In genomic region chr4:48586099-48586821, GRCm38 (mm10) we compare ENCODE assay signal across 8 mouse cellular contexts. TPM values are rescaled to one million over a fixed set of nuclear protein-coding genes. Genes with fewer than 3 reads are reported as not detected.
DNase-seq lines count a peak whose midpoint lies in the region; ATAC-seq and TF ChIP-seq lines count a peak whose summit lies in the region.

No protein-coding gene starts in this region.

- 22% methylated on average over 12 of the region's 12 CpGs for WGBS in cerebellum, adult 2 months
- 2% methylated on average over 12 of the region's 12 CpGs for WGBS in heart, embryonic 13.5 days
- 2% methylated on average over 12 of the region's 12 CpGs for WGBS in midbrain, embryonic 12.5 days

- DNase-seq in layer of hippocampus, adult 11-12 months (ENCODE audit: low spot score): peak; percentile 36
- no peak for DNase-seq in layer of hippocampus, adult 9-10 months (ENCODE audit: low spot score)
- DNase-seq in cerebellum, adult 2 months: peak in 1 of 2 experiments; percentile 14
- DNase-seq in layer of hippocampus, adult 9-11 months: peak; percentile 53
- DNase-seq in testis, postnatal 10 days (ENCODE audit: low spot score): peak; percentile 65
- DNase-seq in frontal cortex, postnatal 25 days (ENCODE audit: low spot score in 2 of 2): no peak

- TF ChIP-seq POLR2A in cerebellum, adult 2 months (IDR thresholded peaks at IDR 0.05; ENCODE audit: borderline replicate concordance, insufficient read depth, low read length): no peak

- peak overlapping the region; percentile 52 for H3K4me3 ChIP-seq in cerebellum, adult 2 months (replicated peaks; ENCODE audit: insufficient read depth, low read depth, low read length)
- H3K4me3 ChIP-seq in heart, embryonic 13.5 days: peak overlapping the region; percentile 77
- peak overlapping the region; percentile 99 for H3K4me3 ChIP-seq in midbrain, embryonic 12.5 days

- peaks cover 2% of the 10 kb centered on the region; the same call in 1 of the 2 replicates for H3K27me3 ChIP-seq in cerebellum, adult 2 months (ENCODE audit: control insufficient read depth, insufficient read depth, low read length)
- H3K27me3 ChIP-seq in heart, embryonic 13.5 days (replicated peaks): no peaks in the 10 kb centered on the region
- no peaks in the 10 kb centered on the region for H3K27me3 ChIP-seq in midbrain, embryonic 12.5 days

- H3K27ac ChIP-seq in cerebellum, adult 2 months (ENCODE audit: insufficient read depth, low read length): no peak overlapping the region
- peak overlapping the region; percentile 90 for H3K27ac ChIP-seq in heart, embryonic 13.5 days (replicated peaks)
- H3K27ac ChIP-seq in midbrain, embryonic 12.5 days (replicated peaks): peak overlapping the region; percentile 100

- peak overlapping the region; percentile 80 for H3K4me2 ChIP-seq in heart, embryonic 13.5 days
- H3K4me2 ChIP-seq in midbrain, embryonic 12.5 days (replicated peaks): peak overlapping the region; percentile 68

- H3K9me3 ChIP-seq in heart, embryonic 13.5 days: 0 out of 2 replicates have a peak, but pooled peaks cover 6% of the 10 kb centered on the region
- no peaks in the 10 kb centered on the region for H3K9me3 ChIP-seq in midbrain, embryonic 12.5 days

- peaks cover 5% of the 10 kb centered on the region; the same call in 1 of the 2 replicates for H3K4me1 ChIP-seq in cerebellum, adult 2 months (ENCODE audit: control insufficient read depth, insufficient read depth, low read length)
- H3K4me1 ChIP-seq in heart, embryonic 13.5 days: peaks cover 22% of the 10 kb centered on the region
- peaks cover 33% of the 10 kb centered on the region for H3K4me1 ChIP-seq in midbrain, embryonic 12.5 days

- 0 out of 2 replicates have a peak, but pooled peaks have one; percentile 42 for ATAC-seq in heart, embryonic 13.5 days (ENCODE audit: extremely low read depth, insufficient number of reproducible peaks, low FRiP score, low TSS enrichment)
- peak; percentile 45 for ATAC-seq in midbrain, embryonic 12.5 days (ENCODE audit: low FRiP score, low read depth)

- TF ChIP-seq CTCF in cerebellum, adult 2 months (IDR thresholded peaks at IDR 0.05; ENCODE audit: borderline replicate concordance, insufficient read depth, low read depth, low read length): no peak

- H3K36me3 ChIP-seq in heart, embryonic 13.5 days: peaks cover 3% of the 10 kb centered on the region; the same call in 1 of the 2 replicates
- 0 out of 2 replicates have a peak, but pooled peaks cover 8% of the 10 kb centered on the region for H3K36me3 ChIP-seq in midbrain, embryonic 12.5 days

- peak overlapping the region; percentile 98 for H3K9ac ChIP-seq in heart, embryonic 13.5 days
- peak overlapping the region; percentile 99 for H3K9ac ChIP-seq in midbrain, embryonic 12.5 days (replicated peaks)

RNA-seq across cellular contexts. Expression of gene Tmeff1, which starts 1.3 kb away (rescaled TPM):
- polyA plus RNA-seq in cerebellum, adult 2 months (2012; rRNA removed): 60.1 and 74.5 TPM in 2 replicates
- polyA plus RNA-seq in heart, embryonic 13.5 days (2015; fragmentation: Nextera tagmentation; extraction: Ambion mirVana): 30.2 and 30.7 TPM in 2 replicates
- 268 and 311 TPM in 2 replicates for polyA plus RNA-seq in midbrain, embryonic 12.5 days (2016; fragmentation: Nextera tagmentation; extraction: Ambion mirVana)

RNA-seq across cellular contexts. Expression of gene Msantd3, which starts 46.5 kb away (rescaled TPM):
- polyA plus RNA-seq in cerebellum, adult 2 months (2012; rRNA removed): 16.3 and 17.7 TPM in 2 replicates
- 21.6 and 21.7 TPM in 2 replicates for polyA plus RNA-seq in heart, embryonic 13.5 days (2015; fragmentation: Nextera tagmentation; extraction: Ambion mirVana)
- polyA plus RNA-seq in midbrain, embryonic 12.5 days (2016; fragmentation: Nextera tagmentation; extraction: Ambion mirVana): 65.5 and 68.0 TPM in 2 replicates

Comparison
In these comparisons a context has a peak if more than half of its experiments do, and no peak if none do; other contexts are left out.
1. DNase-seq: peak in layer of hippocampus, adult 11-12 months (single experiment), layer of hippocampus, adult 9-11 months (single experiment) and testis, postnatal 10 days (single experiment); none in layer of hippocampus, adult 9-10 months (single experiment) and frontal cortex, postnatal 25 days (0 of 2).
2. Peak in every context shown above with its lines, with median percentiles within 50 percentile points of each other: H3K4me3 ChIP-seq.